Comparison of ENCODE assay signal across 8 mouse cellular contexts in genomic region chr7:99889175-99889880, GRCm38 (mm10). TPM values are rescaled to one million over a fixed set of nuclear protein-coding genes. Genes with fewer than 3 reads are reported as not detected.
DNase-seq lines count a peak whose midpoint lies in the region; ATAC-seq lines count a peak whose summit lies in the region.

No protein-coding gene starts in this region.

- peaks cover 34% of the 10 kb centered on the region for H3K4me1 ChIP-seq in megakaryocyte, embryonic 14.5 days

- H3K27me3 ChIP-seq in megakaryocyte, embryonic 14.5 days (replicated peaks), result peaks cover 37% of the 10 kb centered on the region

- peak; percentile 8 for DNase-seq in cerebellum, adult 11-12 months
- DNase-seq in cerebellum, postnatal 14 days, result no peak
- DNase-seq in spleen, postnatal 10 days (ENCODE audit: low spot score in 2 of 2), result peak; percentile 12 to 29
- no peak for DNase-seq in spleen, adult 12 weeks (ENCODE audit: low spot score)
- DNase-seq in urinary bladder, postnatal 4 days (ENCODE audit: low spot score in 2 of 2), result no peak
- no peak for DNase-seq in kidney, adult 18-20 months

- H3K4me3 ChIP-seq in megakaryocyte, embryonic 14.5 days (replicated peaks), result peak overlapping the region; percentile 77

- H3K9me3 ChIP-seq in megakaryocyte, embryonic 14.5 days, result no peaks in the 10 kb centered on the region

- ATAC-seq in frontal cortex, adult (ENCODE audit: low TSS enrichment), result no peak

- H3K36me3 ChIP-seq in megakaryocyte, embryonic 14.5 days (replicated peaks; ENCODE audit: low read length), result no peaks in the 10 kb centered on the region

RNA-seq across cellular contexts. Expression of gene Spcs2, which starts 26.1 kb away (rescaled TPM):
- polyA plus RNA-seq in megakaryocyte, embryonic 14.5 days (2012; ENCODE audit: insufficient read depth, low replicate concordance), result 18.5 and 108 TPM in 2 replicates

RNA-seq across cellular contexts. Expression of gene Xrra1, which starts 30.4 kb away (rescaled TPM):
- polyA plus RNA-seq in megakaryocyte, embryonic 14.5 days (2012; ENCODE audit: insufficient read depth, low replicate concordance), result 0.08 TPM in 1 of 2 replicates, not detected in the other

Comparison
In these comparisons a context has a peak if more than half of its experiments do, and no peak if none do; other contexts are left out.
1. DNase-seq: peak in cerebellum, adult 11-12 months (single experiment) and spleen, postnatal 10 days (2 of 2); none in cerebellum, postnatal 14 days (0 of 2), spleen, adult 12 weeks (single experiment), urinary bladder, postnatal 4 days (0 of 2) and kidney, adult 18-20 months (single experiment).